Mouse (Mus musculus) kidney, adult 8-10 months (tissue): ENCODE measurements around the gene Mdh2.
A peak's percentile ranks its signal among the peaks of the same experiment; 100 is the strongest.

Source experiments
- DNase-seq, 2 experiments: peaks; one replicate each; pipeline ENCODE4 v3.0.0; 2022

Mdh2 gene

GRCm38 (mm10) chr5:135777796-135778470 is 347 bp upstream of the Mdh2 start, which contains the start of gene Styxl1:
Styxl1 (minus strand) TSS chr5:135778385.
- no peak for DNase-seq

GRCm38 (mm10) chr5:135780331-135780730 is 2.1 kb downstream of the Mdh2 start:
- DNase-seq, result no peak

GRCm38 (mm10) chr5:135782901-135783300 is 4.6 kb downstream of the Mdh2 start:
- DNase-seq, result no peak

- peak; percentile 64 to 88 for DNase-seq
Observed at GRCm38 (mm10) chr5:135793996-135794858, 15.9 kb downstream of the Mdh2 start.

GRCm38 (mm10) chr5:135794859-135795181 is 16.5 kb downstream of the Mdh2 start:
- DNase-seq, result no peak

GRCm38 (mm10) chr5:135799746-135800145 is 21.5 kb downstream of the Mdh2 start:
- peak in 1 of 2 experiments; percentile 29 for DNase-seq

GRCm38 (mm10) chr5:135800927-135801326 is 22.6 kb downstream of the Mdh2 start:
- DNase-seq, result no peak

- DNase-seq, result no peak
Observed at GRCm38 (mm10) chr5:135802641-135803040, 24.4 kb downstream of the Mdh2 start.

GRCm38 (mm10) chr5:135803135-135803534 is 24.9 kb downstream of the Mdh2 start:
- no peak for DNase-seq

- DNase-seq, result no peak
Observed at GRCm38 (mm10) chr5:135803676-135804075, 25.4 kb downstream of the Mdh2 start.

- DNase-seq, result no peak
Observed at GRCm38 (mm10) chr5:135804735-135805134, 26.5 kb downstream of the Mdh2 start.

- peak; percentile 73 to 89 for DNase-seq
Observed at GRCm38 (mm10) chr5:135806555-135807262, 28.4 kb downstream of the Mdh2 start, which contains the start of gene Srrm3. Srrm3 (plus strand) TSS chr5:135806890.

GRCm38 (mm10) chr5:135807263-135807637 is 29.0 kb downstream of the Mdh2 start:
- no peak for DNase-seq

- DNase-seq, result no peak
Observed at GRCm38 (mm10) chr5:135812991-135813390, 34.7 kb downstream of the Mdh2 start.

GRCm38 (mm10) chr5:135818491-135818890 is 40.2 kb downstream of the Mdh2 start:
- no peak for DNase-seq

GRCm38 (mm10) chr5:135822316-135822944 is 44.1 kb downstream of the Mdh2 start:
- no peak for DNase-seq

- no peak for DNase-seq
Observed at GRCm38 (mm10) chr5:135824517-135824916, 46.2 kb downstream of the Mdh2 start.

- no peak for DNase-seq
Observed at GRCm38 (mm10) chr5:135826225-135826624, 47.9 kb downstream of the Mdh2 start.

- DNase-seq, result peak; percentile 16 to 34
Observed at GRCm38 (mm10) chr5:135829381-135829780, 51.1 kb downstream of the Mdh2 start.

- DNase-seq, result no peak
Observed at GRCm38 (mm10) chr5:135832729-135833128, 54.4 kb downstream of the Mdh2 start.

GRCm38 (mm10) chr5:135834769-135835491 is 56.6 kb downstream of the Mdh2 start:
- DNase-seq, result peak; percentile 22 to 61

- DNase-seq, result peak in 1 of 2 experiments; percentile 7
Observed at GRCm38 (mm10) chr5:135835492-135835858, 57.2 kb downstream of the Mdh2 start.
